In the genomic region with DNA sequence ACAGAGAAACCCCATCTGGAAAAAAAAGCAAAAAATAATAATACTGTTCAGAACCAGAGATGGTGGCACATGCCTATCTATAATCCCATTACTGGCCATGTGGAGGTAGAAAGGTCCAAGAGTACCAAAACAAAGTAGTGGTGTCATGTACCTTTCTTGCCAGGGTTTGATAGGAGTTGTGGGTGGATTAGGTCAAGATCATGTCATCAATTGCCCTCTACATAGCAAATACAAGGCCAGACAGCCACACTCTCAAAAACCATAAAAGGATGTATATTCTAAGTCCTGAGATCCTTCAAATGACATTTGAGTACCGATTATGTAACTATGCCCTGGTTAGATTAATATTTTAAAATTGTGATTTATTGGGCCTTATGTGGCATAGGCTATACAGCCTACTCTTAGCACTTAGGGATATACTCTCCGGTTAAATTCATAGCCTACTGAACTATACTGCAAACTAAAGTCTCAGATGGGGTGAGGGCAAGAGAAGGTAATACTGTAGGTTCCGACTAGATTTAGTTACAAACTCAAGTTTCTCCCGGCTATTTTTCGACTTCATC, we compare ENCODE assay signal across 8 mouse cellular contexts. TPM values are rescaled to one million over a fixed set of nuclear protein-coding genes. Genes with fewer than 3 reads are reported as not detected.
A peak's percentile ranks its signal among the peaks of the same experiment; 100 is the strongest.
DNase-seq lines count a peak whose midpoint lies in the region; ATAC-seq and TF ChIP-seq lines count a peak whose summit lies in the region.

No protein-coding gene starts in this region.

- TF ChIP-seq CTCF in heart, postnatal 0 days (IDR thresholded peaks at IDR 0.05; ENCODE audit: low read depth) = no peak

- peak overlapping the region; percentile 75 for H3K4me2 ChIP-seq in heart, embryonic 14.5 days (ENCODE audit: low read length)
- peak overlapping the region; percentile 67 for H3K4me2 ChIP-seq in heart, postnatal 0 days (ENCODE audit: low read depth, low read length)
- H3K4me2 ChIP-seq in midbrain, embryonic 13.5 days (replicated peaks) = peak overlapping the region; percentile 76

- ATAC-seq in heart, embryonic 14.5 days (ENCODE audit: insufficient number of reproducible peaks, insufficient read depth, low FRiP score, low read depth) = no peak
- no peak for ATAC-seq in heart, postnatal 0 days (ENCODE audit: insufficient read depth, low read depth)
- no peak for ATAC-seq in midbrain, embryonic 13.5 days

- intact Hi-C loops in heart, postnatal 14 days (cut with DNase I) = loop anchor here (2.0 to 10.0 kb wide), 3 partner anchors 62 to 355 kb away; a partner anchor contains a TSS
- intact Hi-C loops in left cerebral cortex, postnatal 4 days (cut with DNase I) = no loop called here

- no peak for DNase-seq in heart, postnatal 14 days
- DNase-seq in ZHBTc4 (ENCODE audit: low read depth, low spot score) = peak; percentile 18
- DNase-seq in heart, postnatal 0 days (ENCODE audit: low spot score) = no peak
- no peak for DNase-seq in urinary bladder, adult 2 months (ENCODE audit: low spot score)
- DNase-seq in left cerebral cortex, postnatal 4 days = no peak
- DNase-seq in testis, postnatal 14 days (ENCODE audit: low spot score) = no peak

- no peaks in the 10 kb centered on the region for H3K9me3 ChIP-seq in heart, embryonic 14.5 days (ENCODE audit: control insufficient read depth, low read length)
- no peaks in the 10 kb centered on the region for H3K9me3 ChIP-seq in heart, postnatal 0 days (replicated peaks; ENCODE audit: control insufficient read depth, low read length)
- H3K9me3 ChIP-seq in midbrain, embryonic 13.5 days = no peaks in the 10 kb centered on the region

- 17% methylated on average over 5 of the region's 5 CpGs for WGBS in heart, embryonic 14.5 days
- 13% methylated on average over 5 of the region's 5 CpGs for WGBS in heart, postnatal 0 days
- WGBS in midbrain, embryonic 13.5 days = 20% methylated on average over 5 of the region's 5 CpGs

- H3K27ac ChIP-seq in heart, embryonic 14.5 days (replicated peaks in 1 of 2; ENCODE audit: control insufficient read depth in 1 of 2, insufficient read depth in 1 of 2, low read depth in 2 of 2, low read length in 2 of 2) = peak overlapping the region; percentile 99 to 100
- peak overlapping the region; percentile 99 for H3K27ac ChIP-seq in heart, postnatal 0 days (ENCODE audit: low read depth)
- H3K27ac ChIP-seq in midbrain, embryonic 13.5 days = peak overlapping the region; percentile 99

- H3K27me3 ChIP-seq in heart, embryonic 14.5 days (ENCODE audit: control insufficient read depth, insufficient read depth, low read length) = no peaks in the 10 kb centered on the region
- H3K27me3 ChIP-seq in heart, postnatal 0 days (ENCODE audit: control insufficient read depth, insufficient read depth, low read length) = no peaks in the 10 kb centered on the region
- no peaks in the 10 kb centered on the region for H3K27me3 ChIP-seq in midbrain, embryonic 13.5 days

- peak overlapping the region; percentile 74 to 97; a peak in 3 of 4 replicates for H3K4me3 ChIP-seq in heart, embryonic 14.5 days (ENCODE audit: control insufficient read depth in 1 of 2, insufficient read depth in 1 of 2, low read depth in 1 of 2, low read length in 2 of 2)
- H3K4me3 ChIP-seq in heart, postnatal 0 days (ENCODE audit: low read depth, low read length) = peak overlapping the region; percentile 69
- H3K4me3 ChIP-seq in midbrain, embryonic 13.5 days (replicated peaks) = peak overlapping the region; percentile 63

- H3K36me3 ChIP-seq in heart, embryonic 14.5 days (ENCODE audit: control insufficient read depth, insufficient read depth, low read length) = peaks cover 37% of the 10 kb centered on the region
- H3K36me3 ChIP-seq in heart, postnatal 0 days (replicated peaks; ENCODE audit: control insufficient read depth, insufficient read depth, low read length) = peaks cover 12% of the 10 kb centered on the region
- peaks cover 7% of the 10 kb centered on the region for H3K36me3 ChIP-seq in midbrain, embryonic 13.5 days

- H3K9ac ChIP-seq in heart, embryonic 14.5 days (ENCODE audit: low read length) = peak overlapping the region; percentile 98
- peak overlapping the region; percentile 91 for H3K9ac ChIP-seq in heart, postnatal 0 days (replicated peaks; ENCODE audit: low read depth, low read length)
- H3K9ac ChIP-seq in midbrain, embryonic 13.5 days (replicated peaks) = peak overlapping the region; percentile 96

- no peak for TF ChIP-seq EP300 in heart, postnatal 0 days (IDR thresholded peaks at IDR 0.05; ENCODE audit: low read depth)

- peaks cover 0 to 9% of the 10 kb centered on the region in 2 experiments; a peak in 2 of 4 replicates for H3K4me1 ChIP-seq in heart, embryonic 14.5 days (ENCODE audit: control insufficient read depth in 2 of 2, insufficient read depth in 2 of 2, low read length in 2 of 2)
- peaks cover 16% of the 10 kb centered on the region; the same call in 1 of the 2 replicates for H3K4me1 ChIP-seq in heart, postnatal 0 days (ENCODE audit: control insufficient read depth, insufficient read depth)
- peaks cover 23% of the 10 kb centered on the region for H3K4me1 ChIP-seq in midbrain, embryonic 13.5 days (replicated peaks)

RNA-seq across cellular contexts. Expression of a gene that starts 0.8 kb away (rescaled TPM):
- 14.3 and 15.9 TPM in 2 replicates for polyA plus RNA-seq in heart, embryonic 14.5 days (2014; fragmentation: Nextera tagmentation; extraction: Ambion mirVana)
- 10 to 100 TPM in 1 of 2 experiments, 1 to 10 TPM in 1; 9.7 to 10.9 TPM for total RNA-seq in heart, postnatal 14 days (2021)
- 5.4 and 21.0 TPM in 2 replicates for total RNA-seq in heart, postnatal 0 days (2014; rRNA removed; ENCODE audit: low replicate concordance)
- 8.5 and 9.6 TPM in 2 replicates for polyA plus RNA-seq in heart, postnatal 0 days (2015; fragmentation: Nextera tagmentation; extraction: Ambion mirVana)
- 23.1 and 27.1 TPM in 2 replicates for polyA plus RNA-seq in midbrain, embryonic 13.5 days (2015; fragmentation: Nextera tagmentation; extraction: Ambion mirVana)
- 13.3 and 14.9 TPM in 2 replicates for polyA plus RNA-seq in urinary bladder, adult 2 months (2012; rRNA removed)
- total RNA-seq in left cerebral cortex, postnatal 4 days (2021) = 1 to 10 TPM; 9.7 to 9.9 TPM

RNA-seq across cellular contexts. Expression of a gene that starts 42.1 kb away (rescaled TPM):
- polyA plus RNA-seq in heart, embryonic 14.5 days (2014; fragmentation: Nextera tagmentation; extraction: Ambion mirVana) = 14.6 and 16.3 TPM in 2 replicates
- 10 to 100 TPM; 85.3 to 98.7 TPM for total RNA-seq in heart, postnatal 14 days (2021)
- 72.6 and 85.5 TPM in 2 replicates for total RNA-seq in heart, postnatal 0 days (2014; rRNA removed; ENCODE audit: low replicate concordance)
- polyA plus RNA-seq in heart, postnatal 0 days (2015; fragmentation: Nextera tagmentation; extraction: Ambion mirVana) = 24.0 and 24.3 TPM in 2 replicates
- polyA plus RNA-seq in midbrain, embryonic 13.5 days (2015; fragmentation: Nextera tagmentation; extraction: Ambion mirVana) = 44.5 and 46.2 TPM in 2 replicates
- 31.9 and 38.2 TPM in 2 replicates for polyA plus RNA-seq in urinary bladder, adult 2 months (2012; rRNA removed)
- 100 to 1,000 TPM in 1 of 2 experiments, 10 to 100 TPM in 1; 97.1 to 104 TPM for total RNA-seq in left cerebral cortex, postnatal 4 days (2021)
